Mouse (Mus musculus) MEL (cell line): ENCODE measurements around the gene Lmo7. TPM values are rescaled to one million over a fixed set of nuclear protein-coding genes. Genes with fewer than 3 reads are reported as not detected.

ENCODE experiments used
- DNase-seq: peaks from one replicate; pipeline ENCODE4 v3.0.0; 2011; ENCODE audit warnings: low read depth, low spot score
- H3K27ac ChIP-seq: 2 replicates; pipeline ENCODE4 v1.5.1; 2012; ENCODE audit warnings: low read depth, mild to moderate bottlenecking, control low read depth, low read length, moderate library complexity; ENCODE audit not compliant: control insufficient read depth
- H3K27me3 ChIP-seq, 2 experiments: fragments of 150-350 bp in 1 of 2; sonication (generic) in 1 of 2; 2 replicates each; pipeline ENCODE4 v1.6.1; 2012; ENCODE audit warnings: low read length in 2 of 2, mild to moderate bottlenecking in 2 of 2, improper control_type of control experiment in 1 of 2, moderate library complexity in 1 of 2; ENCODE audit not compliant: insufficient read depth in 2 of 2, control insufficient read depth in 1 of 2
- H3K36me3 ChIP-seq, 2 experiments: 2 replicates each; pipeline ENCODE4 v1.6.1; 2012 to 2014; ENCODE audit warnings: low read length in 2 of 2, improper control_type of control experiment in 1 of 2, inconsistent platforms in 1 of 2, mild to moderate bottlenecking in 1 of 2; ENCODE audit not compliant: insufficient read depth in 2 of 2, control insufficient read depth in 1 of 2
- H3K4me1 ChIP-seq, 2 experiments: fragments of 150-350 bp in 1 of 2; sonication (generic) in 1 of 2; 2 replicates each; pipeline ENCODE4 v1.6.1; 2012; ENCODE audit warnings: low read length in 2 of 2, improper control_type of control experiment in 1 of 2, mild to moderate bottlenecking in 1 of 2; ENCODE audit not compliant: insufficient read depth in 2 of 2, control insufficient read depth in 1 of 2
- H3K4me3 ChIP-seq, 2 experiments: fragments of 150-350 bp in 1 of 2; sonication (generic) in 1 of 2; 2 replicates each; pipeline ENCODE4 v1.5.1; 2012; ENCODE audit warnings: low read depth in 2 of 2, low read length in 2 of 2, mild to moderate bottlenecking in 2 of 2, moderate library complexity in 2 of 2, control low read depth in 1 of 2, improper control_type of control experiment in 1 of 2; ENCODE audit not compliant: control insufficient read depth in 1 of 2, insufficient read depth in 1 of 2
- H3K79me2 ChIP-seq: 2 replicates; pipeline ENCODE4 v1.6.1; 2012; ENCODE audit warnings: mild to moderate bottlenecking, low read length, moderate library complexity; ENCODE audit not compliant: control insufficient read depth, poor library complexity, insufficient read depth
- H3K9ac ChIP-seq: 2 replicates; pipeline ENCODE4 v1.6.1; 2012; ENCODE audit warnings: low read depth, mild to moderate bottlenecking, control low read depth, low read length, moderate library complexity; ENCODE audit not compliant: control insufficient read depth, poor library complexity, severe bottlenecking
- H3K9me3 ChIP-seq: fragments of 150-350 bp; sonication (generic); replicated peaks from 2 replicates; pipeline ENCODE4 v1.6.1; 2012; ENCODE audit warnings: mild to moderate bottlenecking, low read length, improper control_type of control experiment, moderate library complexity; ENCODE audit not compliant: insufficient read depth
- BHLHE40 ChIP-seq: IDR thresholded peaks from 2 replicates; pipeline ENCODE4 v1.6.1; 2012; ENCODE audit warnings: low read depth, mild to moderate bottlenecking, inconsistent platforms, low read length, improper control_type of control experiment, borderline replicate concordance
- CTCF ChIP-seq, 3 experiments: IDR thresholded peaks in 2 of 3; conservative IDR thresholded peaks in 1 of 3; 2 replicates each; pipeline ENCODE4 v1.5.1; 2011 to 2012; ENCODE audit warnings: low read length in 3 of 3, low read depth in 2 of 3, mild to moderate bottlenecking in 2 of 3, improper control_type of control experiment in 1 of 3, inconsistent platforms in 1 of 3, mixed read lengths in 1 of 3, moderate library complexity in 1 of 3; ENCODE audit not compliant: control insufficient read depth in 1 of 3, insufficient read depth in 1 of 3, poor library complexity in 1 of 3, severe bottlenecking in 1 of 3
- EP300 ChIP-seq, 2 experiments: IDR thresholded peaks; 2 replicates each; pipeline ENCODE4 v1.6.1; 2011; ENCODE audit warnings: improper control_type of control experiment in 2 of 2, low read length in 2 of 2, low read depth in 1 of 2, mild to moderate bottlenecking in 1 of 2
- ETS1 ChIP-seq: IDR thresholded peaks from 2 replicates; pipeline ENCODE4 v1.6.1; 2012; ENCODE audit warnings: low read depth, mild to moderate bottlenecking, inconsistent platforms, low read length, improper control_type of control experiment, moderate library complexity
- GATA1 ChIP-seq: IDR thresholded peaks from 2 replicates; pipeline ENCODE4 v1.6.1; 2011; ENCODE audit warnings: low read depth, low read length, improper control_type of control experiment
- HCFC1 ChIP-seq: IDR thresholded peaks from 2 replicates; pipeline ENCODE4 v1.6.1; 2012; ENCODE audit warnings: low read depth, mild to moderate bottlenecking, inconsistent platforms, low read length, improper control_type of control experiment, moderate library complexity
- JUND ChIP-seq: IDR thresholded peaks from 2 replicates; pipeline ENCODE4 v1.6.1; 2011; ENCODE audit warnings: low read depth, mild to moderate bottlenecking, improper control_type of control experiment, low read length
- MAX ChIP-seq: IDR thresholded peaks from 2 replicates; pipeline ENCODE4 v1.6.1; 2011; ENCODE audit warnings: low read length, improper control_type of control experiment
- MXI1 ChIP-seq: IDR thresholded peaks from 2 replicates; pipeline ENCODE4 v1.6.1; 2011; ENCODE audit warnings: mild to moderate bottlenecking, low read depth, low read length, improper control_type of control experiment
- MYB ChIP-seq: IDR thresholded peaks from 2 replicates; pipeline ENCODE4 v1.6.1; 2011; ENCODE audit warnings: mild to moderate bottlenecking, low read depth, low read length, improper control_type of control experiment
- MYC ChIP-seq: IDR thresholded peaks from 2 replicates; pipeline ENCODE4 v1.6.1; 2011; ENCODE audit warnings: low read depth, mild to moderate bottlenecking, low read length, improper control_type of control experiment, moderate library complexity
- NELFE ChIP-seq: IDR thresholded peaks from 2 replicates; pipeline ENCODE4 v1.6.1; 2011; ENCODE audit warnings: low read depth, low read length, improper control_type of control experiment
- POLR2AphosphoS2 ChIP-seq: IDR thresholded peaks from 2 replicates; pipeline ENCODE4 v1.6.1; 2011; ENCODE audit warnings: low read length, improper control_type of control experiment
- SMC3 ChIP-seq: IDR thresholded peaks from 2 replicates; pipeline ENCODE4 v1.6.1; 2011; ENCODE audit warnings: low read depth, low read length, improper control_type of control experiment
- TCF12 ChIP-seq: IDR thresholded peaks from 2 replicates; pipeline ENCODE4 v1.6.1; 2014; ENCODE audit warnings: low read depth, mild to moderate bottlenecking, inconsistent platforms, low read length, improper control_type of control experiment, moderate library complexity
- USF1 ChIP-seq: IDR thresholded peaks from 2 replicates; pipeline ENCODE4 v1.6.1; 2014; ENCODE audit warnings: low read depth, mild to moderate bottlenecking, inconsistent platforms, low read length, improper control_type of control experiment, moderate library complexity
- USF2 ChIP-seq, 2 experiments: IDR thresholded peaks; 2 replicates each; pipeline ENCODE4 v1.6.1; 2011 to 2012; ENCODE audit warnings: improper control_type of control experiment in 2 of 2, low read length in 2 of 2, borderline replicate concordance in 1 of 2, inconsistent platforms in 1 of 2, low read depth in 1 of 2, mild to moderate bottlenecking in 1 of 2; ENCODE audit not compliant: insufficient read depth in 1 of 2
- ZKSCAN1 ChIP-seq: IDR thresholded peaks from 2 replicates; pipeline ENCODE4 v1.6.1; 2012; ENCODE audit warnings: low read depth, mild to moderate bottlenecking, inconsistent platforms, low read length, improper control_type of control experiment, moderate library complexity
- ZMIZ1 ChIP-seq: IDR thresholded peaks from 2 replicates; pipeline ENCODE4 v1.6.1; 2012; ENCODE audit warnings: low read depth, mild to moderate bottlenecking, inconsistent platforms, low read length, improper control_type of control experiment, moderate library complexity
- ZNF384 ChIP-seq: IDR thresholded peaks from 2 replicates; pipeline ENCODE4 v1.6.1; 2012; ENCODE audit warnings: low read depth, mild to moderate bottlenecking, inconsistent platforms, low read length, improper control_type of control experiment
- polyA plus RNA-seq, 2 experiments: library from polyadenylated mRNA; stranded (reverse) in 1 of 2; unstranded in 1 of 2; fragments of >175 nt in 1 of 2; fragments of >200 nt in 1 of 2; gene quantifications; 2 replicates each; pipeline versions ENCODE4 v1.2.1 to v1.2.4; 2012; ENCODE audit warnings: low replicate concordance in 2 of 2, low read depth in 1 of 2; ENCODE audit not compliant: insufficient read length in 2 of 2, insufficient read depth in 1 of 2, missing spikeins in 1 of 2
- total RNA-seq: library from RNA; depleted of rRNA; stranded (reverse); fragments of 300-350 nt; gene quantifications from 2 replicates; pipeline ENCODE4 v1.2.3, GENCODE M21; 2012

Gene Lmo7
- total and polyA plus RNA-seq, 3 experiments: not detected

GRCm38 (mm10) chr14:101746635-101747034 lies 16.9 kb downstream of the Lmo7 start:
- no peak for TF ChIP-seq EP300 (IDR thresholded peaks at IDR 0.05; ENCODE audit: low read depth in 1 of 2, low read length in 2 of 2)
- TF ChIP-seq MAX: no peak
- TF ChIP-seq USF2 (IDR thresholded peaks at IDR 0.05; ENCODE audit: borderline replicate concordance in 1 of 2, insufficient read depth in 1 of 2, low read depth in 1 of 2, low read length in 2 of 2): no peak
- TF ChIP-seq MYB: no peak
- TF ChIP-seq MYC: no peak
- no peak for TF ChIP-seq GATA1
- TF ChIP-seq HCFC1: no peak
- TF ChIP-seq MXI1: no peak
- no peak for TF ChIP-seq CTCF (IDR thresholded peaks at IDR 0.05 in 2 of 3, conservative IDR thresholded peaks at IDR 0.05 in 1 of 3; ENCODE audit: control insufficient read depth in 1 of 3, insufficient read depth in 1 of 3, low read depth in 2 of 3, low read length in 3 of 3, poor library complexity in 1 of 3, severe bottlenecking in 1 of 3)
- TF ChIP-seq BHLHE40: no peak
- TF ChIP-seq ZKSCAN1: no peak
- TF ChIP-seq JUND: no peak
- no peak for TF ChIP-seq POLR2AphosphoS2
- no peak for TF ChIP-seq ZMIZ1
- TF ChIP-seq ETS1: no peak
- TF ChIP-seq ZNF384: no peak
- no peak for TF ChIP-seq TCF12
- H3K4me3 ChIP-seq: no peak overlapping the region
- H3K79me2 ChIP-seq: no peaks in the 10 kb centered on the region

GRCm38 (mm10) chr14:101747811-101748210 lies 18.1 kb downstream of the Lmo7 start:
- Histone ChIP-seq H3K27me3 (no peaks in the 10 kb centered on the region), H3K4me1 (no peaks in the 10 kb centered on the region), H3K27ac (no peak overlapping the region), H3K9ac (no peak overlapping the region), H3K79me2 (no peaks in the 10 kb centered on the region), H3K36me3 (no peaks in the 10 kb centered on the region), H3K9me3 (no peaks in the 10 kb centered on the region), H3K4me3 (no peak overlapping the region)
- no peak for DNase-seq
- TF ChIP-seq ZKSCAN1 (no peak), USF1 (peak; percentile 32; the same call in 1 of the 2 replicates), NELFE (no peak), SMC3 (no peak)

More at GRCm38 (mm10) chr14:101746635-101747034, 16.9 kb downstream of the Lmo7 start:
- no peak overlapping the region for H3K9ac ChIP-seq
- H3K27ac ChIP-seq: no peak overlapping the region
- H3K4me1 ChIP-seq: no peaks in the 10 kb centered on the region
- H3K9me3 ChIP-seq: no peaks in the 10 kb centered on the region
- H3K27me3 ChIP-seq: no peaks in the 10 kb centered on the region
- H3K36me3 ChIP-seq: no peaks in the 10 kb centered on the region
- DNase-seq: no peak
